Mouse (Mus musculus): Measurements from ENCODE around the gene Tlx2. TPM values are rescaled to one million over a fixed set of nuclear protein-coding genes. Genes with fewer than 3 reads are reported as not detected.

Gene Tlx2
- polyA plus RNA-seq, 1 experiment: 0.36 TPM

- peaks cover 13% of the 10 kb centered on the region; the same call in 1 of the 2 replicates for H3K4me1 ChIP-seq (ENCODE audit: control insufficient read depth, insufficient read depth, low read length)
- no peaks in the 10 kb centered on the region for H3K27me3 ChIP-seq (replicated peaks; ENCODE audit: control insufficient read depth, insufficient read depth, low read length)
- WGBS: 1% methylated on average over 48 of the region's 48 CpGs
- no peak overlapping the region for H3K27ac ChIP-seq (ENCODE audit: insufficient read depth, low read depth, low read length)
- TF ChIP-seq CTCF (conservative IDR thresholded peaks at IDR 0.05; ENCODE audit: insufficient read depth, insufficient read length, low read depth, low read length) (no peak), POLR2A (IDR thresholded peaks at IDR 0.05; ENCODE audit: low read depth, low read length) (no peak)
- no peaks in the 10 kb centered on the region for H3K36me3 ChIP-seq (ENCODE audit: control insufficient read depth, insufficient read depth, low read length)
- DNase-seq: no peak
- peak overlapping the region; percentile 97 for H3K4me3 ChIP-seq (ENCODE audit: insufficient read depth, low read depth, low read length)
These were observed 45.7 kb upstream of the Tlx2 start for GRCm38 (mm10) chr6:83115682-83116372.

GRCm38 (mm10) chr6:83115011-83115671, 45.0 kb upstream of the Tlx2 start, which contains the start of gene Mogs:
Mogs (plus strand) TSS chr6:83115496.
- 1% methylated on average over 58 of the region's 58 CpGs for WGBS
- DNase-seq: peak; percentile 97
- no peaks in the 10 kb centered on the region for H3K36me3 ChIP-seq (ENCODE audit: control insufficient read depth, insufficient read depth, low read length)
- peaks cover 13% of the 10 kb centered on the region; the same call in 1 of the 2 replicates for H3K4me1 ChIP-seq (ENCODE audit: control insufficient read depth, insufficient read depth, low read length)
- peak within 1 kb of the TSS; percentile 93 for H3K27ac ChIP-seq (ENCODE audit: insufficient read depth, low read depth, low read length)
- H3K27me3 ChIP-seq (replicated peaks; ENCODE audit: control insufficient read depth, insufficient read depth, low read length): no peaks in the 10 kb centered on the region
- peak; percentile 47 for TF ChIP-seq CTCF (conservative IDR thresholded peaks at IDR 0.05; ENCODE audit: insufficient read depth, insufficient read length, low read depth, low read length)
- peak; percentile 86 for TF ChIP-seq POLR2A (IDR thresholded peaks at IDR 0.05; ENCODE audit: low read depth, low read length)
- H3K4me3 ChIP-seq (ENCODE audit: insufficient read depth, low read depth, low read length): peak within 1 kb of the TSS; percentile 97

GRCm38 (mm10) chr6:83111510-83112136, 41.5 kb upstream of the Tlx2 start:
- no peak overlapping the region for H3K4me3 ChIP-seq (ENCODE audit: insufficient read depth, low read depth, low read length)
- TF ChIP-seq POLR2A (IDR thresholded peaks at IDR 0.05; ENCODE audit: low read depth, low read length) (no peak), CTCF (conservative IDR thresholded peaks at IDR 0.05; ENCODE audit: insufficient read depth, insufficient read length, low read depth, low read length) (no peak)
- H3K27ac ChIP-seq (ENCODE audit: insufficient read depth, low read depth, low read length): no peak overlapping the region
- 84% methylated on average over 4 of the region's 4 CpGs for WGBS
- H3K27me3 ChIP-seq (replicated peaks; ENCODE audit: control insufficient read depth, insufficient read depth, low read length): no peaks in the 10 kb centered on the region
- H3K4me1 ChIP-seq (ENCODE audit: control insufficient read depth, insufficient read depth, low read length): peaks cover 15% of the 10 kb centered on the region; the same call in 1 of the 2 replicates
- DNase-seq: no peak
- H3K36me3 ChIP-seq (ENCODE audit: control insufficient read depth, insufficient read depth, low read length): no peaks in the 10 kb centered on the region

- WGBS: under 1% methylated on average over 76 of the region's 76 CpGs
- peaks cover 8% of the 10 kb centered on the region; the same call in 1 of the 2 replicates for H3K4me1 ChIP-seq (ENCODE audit: control insufficient read depth, insufficient read depth, low read length)
- H3K27me3 ChIP-seq (replicated peaks; ENCODE audit: control insufficient read depth, insufficient read depth, low read length): no peaks in the 10 kb centered on the region
- DNase-seq: peak; percentile 87
- peak within 1 kb of the TSS; percentile 70 for H3K4me3 ChIP-seq (ENCODE audit: insufficient read depth, low read depth, low read length)
- H3K36me3 ChIP-seq (ENCODE audit: control insufficient read depth, insufficient read depth, low read length): no peaks in the 10 kb centered on the region
- TF ChIP-seq CTCF (conservative IDR thresholded peaks at IDR 0.05; ENCODE audit: insufficient read depth, insufficient read length, low read depth, low read length) (no peak), POLR2A (IDR thresholded peaks at IDR 0.05; ENCODE audit: low read depth, low read length) (peak; percentile 62)
- H3K27ac ChIP-seq (ENCODE audit: insufficient read depth, low read depth, low read length): peak within 1 kb of the TSS; percentile 78
These were observed 38.9 kb upstream of the Tlx2 start, which contains the start of gene Mrpl53 for GRCm38 (mm10) chr6:83108762-83109668. Mrpl53 (plus strand) TSS chr6:83109040.

GRCm38 (mm10) chr6:83107566-83108400, 37.7 kb upstream of the Tlx2 start:
- H3K27me3 ChIP-seq (replicated peaks; ENCODE audit: control insufficient read depth, insufficient read depth, low read length): no peaks in the 10 kb centered on the region
- DNase-seq: peak; percentile 80
- no peak overlapping the region for H3K27ac ChIP-seq (ENCODE audit: insufficient read depth, low read depth, low read length)
- H3K4me1 ChIP-seq (ENCODE audit: control insufficient read depth, insufficient read depth, low read length): peaks cover 13% of the 10 kb centered on the region
- WGBS: 44% methylated on average over 13 of the region's 13 CpGs
- peak overlapping the region; percentile 3; the same call in 1 of the 2 replicates for H3K4me3 ChIP-seq (ENCODE audit: insufficient read depth, low read depth, low read length)
- peak; percentile 88 for TF ChIP-seq CTCF (conservative IDR thresholded peaks at IDR 0.05; ENCODE audit: insufficient read depth, insufficient read length, low read depth, low read length)
- TF ChIP-seq POLR2A (IDR thresholded peaks at IDR 0.05; ENCODE audit: low read depth, low read length): no peak
- H3K36me3 ChIP-seq (ENCODE audit: control insufficient read depth, insufficient read depth, low read length): no peaks in the 10 kb centered on the region

GRCm38 (mm10) chr6:83104158-83104557, 34.1 kb upstream of the Tlx2 start:
- H3K4me3 ChIP-seq (ENCODE audit: insufficient read depth, low read depth, low read length): no peak overlapping the region
- no peak for DNase-seq
- H3K4me1 ChIP-seq (ENCODE audit: control insufficient read depth, insufficient read depth, low read length): peaks cover 22% of the 10 kb centered on the region
- no peaks in the 10 kb centered on the region for H3K36me3 ChIP-seq (ENCODE audit: control insufficient read depth, insufficient read depth, low read length)
- no peak overlapping the region for H3K27ac ChIP-seq (ENCODE audit: insufficient read depth, low read depth, low read length)
- no peaks in the 10 kb centered on the region for H3K27me3 ChIP-seq (replicated peaks; ENCODE audit: control insufficient read depth, insufficient read depth, low read length)
- 66% methylated on average over 4 of the region's 4 CpGs for WGBS
- TF ChIP-seq CTCF (conservative IDR thresholded peaks at IDR 0.05; ENCODE audit: insufficient read depth, insufficient read length, low read depth, low read length) (no peak), POLR2A (IDR thresholded peaks at IDR 0.05; ENCODE audit: low read depth, low read length) (no peak)
